Mouse (Mus musculus) heart, embryonic 16.5 days (tissue): Measurements from ENCODE around the gene Pafah1b3. TPM values are rescaled to one million over a fixed set of nuclear protein-coding genes. Genes with fewer than 3 reads are reported as not detected.

Source experiments
- polyA plus RNA-seq: library from polyadenylated mRNA; unstranded; fragments of >200 nt; fragmentation: Nextera tagmentation; extraction: Ambion mirVana; gene quantifications from 2 replicates; pipeline ENCODE4 v1.2.1, GENCODE M21; 2015

Pafah1b3 gene
- polyA plus RNA-seq, 1 experiment from 2014 or later = 111 TPM

Other genes with a start within 250 kb of the Pafah1b3 start
- gene Grik5, start 225.6 kb downstream of the Pafah1b3 start, polyA plus RNA-seq = 2.3 and 3.0 TPM in 2 replicates
- 19.6 and 19.7 TPM in 2 replicates for gene Zfp574, start 225.4 kb downstream of the Pafah1b3 start, polyA plus RNA-seq
- gene Pou2f2, start 118.3 kb downstream of the Pafah1b3 start, polyA plus RNA-seq = 0.42 and 0.58 TPM in 2 replicates
- 8.3 and 8.6 TPM in 2 replicates for gene Dedd2, start 77.4 kb downstream of the Pafah1b3 start, polyA plus RNA-seq
- gene Zfp526, start 76.6 kb downstream of the Pafah1b3 start, polyA plus RNA-seq = 2.2 and 2.3 TPM in 2 replicates
- 6.7 and 6.8 TPM in 2 replicates for gene Gsk3a, start 60.1 kb downstream of the Pafah1b3 start, polyA plus RNA-seq
- 8.5 and 11.2 TPM in 2 replicates for gene Erf, start 47.2 kb downstream of the Pafah1b3 start, polyA plus RNA-seq
- gene Cic, start 30.3 kb downstream of the Pafah1b3 start, polyA plus RNA-seq = 22.7 and 24.7 TPM in 2 replicates
- not detected in 2 replicates for gene Prr19, start 3.4 kb upstream of the Pafah1b3 start, polyA plus RNA-seq
- gene Tmem145, start 8.1 kb upstream of the Pafah1b3 start, polyA plus RNA-seq = 0.08 and 0.20 TPM in 2 replicates
- gene Megf8, start 19.2 kb upstream of the Pafah1b3 start, polyA plus RNA-seq = 7.4 and 8.7 TPM in 2 replicates
- gene Cnfn, start 71.7 kb upstream of the Pafah1b3 start, polyA plus RNA-seq = 0.74 and 0.87 TPM in 2 replicates
- gene Lipe, start 100.7 kb upstream of the Pafah1b3 start, polyA plus RNA-seq = 8.3 and 8.6 TPM in 2 replicates
- gene Cxcl17, start 114.9 kb upstream of the Pafah1b3 start, polyA plus RNA-seq = 0.38 and 0.41 TPM in 2 replicates
- gene Ceacam1, start 179.6 kb upstream of the Pafah1b3 start, polyA plus RNA-seq = 3.8 and 4.8 TPM in 2 replicates
- gene Ceacam2, start 241.9 kb upstream of the Pafah1b3 start, polyA plus RNA-seq = not detected in 2 replicates